Mouse (Mus musculus): Measurements from ENCODE around the gene Kcnc4.

The Kcnc4 gene

DNA sequence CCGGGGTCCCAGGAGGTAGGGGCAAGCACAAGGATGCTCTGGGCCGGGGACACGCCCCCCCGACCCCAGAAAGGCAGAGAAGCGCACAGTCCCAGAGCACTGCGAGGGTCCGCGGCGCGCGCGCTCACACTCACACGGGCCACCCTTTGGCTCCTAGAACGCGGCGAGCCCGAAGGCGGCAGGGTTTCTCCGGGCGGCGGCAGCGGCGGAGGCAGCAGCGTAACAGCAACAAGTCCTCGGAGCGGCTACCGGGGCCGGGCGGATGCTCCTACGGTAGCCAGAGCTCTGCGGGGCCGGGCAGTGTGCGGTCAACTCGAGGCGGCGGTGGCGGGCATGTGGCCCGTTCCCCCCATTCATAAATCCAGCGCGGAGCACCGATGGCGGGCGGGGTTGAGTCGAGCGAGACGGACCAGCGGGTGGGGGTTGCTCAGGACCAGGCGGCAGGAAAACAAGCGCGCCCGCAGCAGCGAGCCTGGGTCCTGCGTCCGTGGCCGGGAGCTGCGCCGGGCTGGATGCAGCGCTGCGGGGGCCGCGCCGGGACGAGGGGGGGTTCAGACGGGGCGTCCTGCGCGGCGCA is at the start of gene Kcnc4:
Gene Kcnc4 (minus strand): TSS at position 357 of the 577 bp plus-strand sequence.
- DNase-seq (ENCODE audit: low spot score), result no peak

DNA sequence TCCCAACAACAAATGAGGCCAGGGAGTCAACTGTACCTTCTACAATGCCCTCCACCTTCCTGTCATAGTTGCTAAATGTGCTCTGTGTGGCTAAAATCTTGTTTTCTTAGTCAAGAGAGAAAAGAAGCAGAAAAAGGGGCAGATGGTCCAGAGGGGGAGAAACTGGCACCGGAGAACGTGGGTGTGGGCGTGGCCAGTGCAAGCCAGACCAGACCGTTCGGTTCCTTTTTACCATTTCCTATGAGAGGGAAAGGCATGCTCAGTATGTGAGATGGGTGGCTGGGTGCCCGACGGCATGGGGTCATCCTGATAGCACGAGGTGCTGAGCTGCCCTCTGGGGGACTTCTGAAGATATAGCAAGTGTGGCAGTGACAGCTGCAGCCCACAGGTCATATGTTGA is 49.3 kb upstream of the Kcnc4 start:
- no peak for DNase-seq (ENCODE audit: low spot score)

DNA sequence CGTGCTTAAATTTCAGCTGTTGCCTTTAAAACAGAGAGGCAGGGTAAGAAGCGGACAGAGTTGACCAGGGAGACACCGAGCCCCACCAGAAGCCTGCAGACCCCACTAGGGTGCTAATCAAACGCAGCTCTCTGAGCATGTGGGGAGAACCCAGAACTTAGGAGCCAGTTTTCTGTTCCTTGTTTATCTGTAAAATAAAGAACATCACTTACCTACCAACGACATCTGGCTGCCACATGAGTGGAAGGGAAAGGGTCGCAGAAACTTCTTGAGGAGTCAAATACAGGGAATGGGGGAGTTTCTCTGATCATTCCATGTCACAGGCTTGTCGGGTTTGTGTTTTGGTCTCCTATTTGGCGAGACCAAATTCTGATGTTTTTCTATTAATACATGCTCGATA is 48.6 kb upstream of the Kcnc4 start:
- DNase-seq (ENCODE audit: low spot score), result no peak

DNA sequence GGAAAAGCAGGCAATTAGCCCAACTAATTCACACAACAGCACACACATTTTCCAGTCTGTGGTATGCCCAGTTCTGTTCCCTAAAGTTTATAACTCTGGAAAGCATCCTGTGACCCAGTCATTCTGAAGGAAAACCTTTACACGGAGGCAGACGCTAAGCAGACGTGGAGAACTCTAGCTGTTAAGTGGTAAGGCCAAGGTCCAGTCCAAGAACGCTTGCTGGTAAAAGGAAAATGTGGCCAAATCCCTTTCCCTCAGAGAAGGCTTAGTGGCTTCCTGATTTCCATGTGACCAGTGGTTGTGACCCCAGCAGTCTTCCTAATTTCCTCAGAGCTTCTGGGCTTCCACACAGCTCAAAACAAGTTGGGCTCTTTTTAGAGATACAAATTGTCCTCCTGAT is 47.2 kb upstream of the Kcnc4 start:
- DNase-seq (ENCODE audit: low spot score), result no peak

DNA sequence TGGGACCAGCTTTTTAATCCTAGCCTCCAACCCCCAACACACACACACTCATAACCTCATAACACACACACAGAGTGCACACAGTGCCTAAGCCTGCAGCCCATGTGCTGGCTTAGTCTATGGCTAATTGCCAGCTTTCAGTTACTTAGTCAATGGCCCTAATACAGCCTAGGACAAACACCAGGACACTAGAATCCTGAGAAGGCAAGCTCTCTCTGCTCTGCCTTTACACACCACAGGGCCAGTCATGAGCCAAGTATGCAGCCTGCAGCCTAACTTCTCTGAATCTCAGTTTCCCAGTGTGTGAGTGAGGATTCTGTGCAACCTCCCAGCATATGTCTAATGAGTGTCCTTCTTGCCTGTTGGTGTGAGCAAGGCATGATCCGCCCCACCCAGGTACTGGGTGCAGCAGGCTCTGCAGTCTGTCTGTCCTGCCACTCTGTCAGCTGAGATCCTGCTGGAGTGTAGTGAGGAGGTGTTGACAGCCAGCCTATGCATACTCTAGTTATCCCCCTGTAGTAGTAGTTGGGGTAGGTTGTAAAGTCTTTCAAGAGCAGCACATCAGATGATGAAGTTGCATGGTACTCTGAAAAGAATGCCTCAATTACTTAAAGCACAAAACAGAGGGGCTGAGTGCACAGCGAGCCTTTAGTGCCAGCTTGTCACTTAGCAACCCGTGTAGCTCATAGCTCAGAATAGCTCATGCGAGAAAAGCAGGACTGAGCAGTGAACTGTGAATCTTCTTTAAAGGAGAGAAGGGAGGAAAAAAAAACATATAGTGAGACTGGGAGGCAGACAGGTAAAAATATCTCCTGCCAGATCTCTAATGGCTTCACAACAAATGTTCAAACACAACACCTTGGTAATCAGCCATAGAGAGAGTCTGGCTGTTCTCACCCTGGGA is 46.4 kb upstream of the Kcnc4 start:
- DNase-seq (ENCODE audit: low spot score), result no peak

DNA sequence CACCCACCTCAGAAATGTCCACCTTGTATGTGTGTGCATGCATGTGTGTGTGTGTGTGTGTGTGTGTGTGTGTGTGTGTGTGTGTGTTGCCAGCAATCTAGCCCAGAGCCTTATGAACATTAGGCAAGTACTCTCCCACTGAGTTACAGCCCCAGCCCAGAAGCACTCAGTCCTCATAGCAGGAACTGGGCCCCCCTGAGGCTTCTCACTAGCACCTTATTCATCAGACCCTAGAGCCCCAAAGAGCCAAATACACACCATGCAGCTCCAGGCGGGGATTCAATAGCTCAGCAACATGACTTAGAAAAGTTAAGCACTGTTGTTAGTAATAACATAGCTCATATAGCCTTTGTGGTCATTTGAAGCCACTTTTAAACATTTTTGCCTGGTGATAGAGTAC is 45.2 kb upstream of the Kcnc4 start:
- DNase-seq (ENCODE audit: low spot score), result no peak

DNA sequence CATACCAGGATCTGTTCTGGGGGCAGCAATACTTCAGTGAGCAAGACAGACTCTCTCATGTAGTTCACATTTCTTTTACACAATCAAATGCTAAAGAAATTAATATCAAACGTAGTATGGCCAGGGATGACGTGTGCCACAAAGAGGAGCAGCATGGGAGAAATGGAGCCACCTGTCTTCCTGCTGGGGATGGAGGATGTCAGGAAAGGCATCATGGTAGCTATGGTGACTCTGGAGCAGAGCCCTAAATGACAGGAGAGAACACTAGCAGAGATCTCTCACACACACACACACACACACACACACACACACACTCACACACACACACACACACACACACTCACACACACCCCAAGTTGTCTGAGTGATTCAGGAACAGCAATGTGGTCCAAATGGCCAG is 44.4 kb upstream of the Kcnc4 start:
- DNase-seq (ENCODE audit: low spot score), result no peak

DNA sequence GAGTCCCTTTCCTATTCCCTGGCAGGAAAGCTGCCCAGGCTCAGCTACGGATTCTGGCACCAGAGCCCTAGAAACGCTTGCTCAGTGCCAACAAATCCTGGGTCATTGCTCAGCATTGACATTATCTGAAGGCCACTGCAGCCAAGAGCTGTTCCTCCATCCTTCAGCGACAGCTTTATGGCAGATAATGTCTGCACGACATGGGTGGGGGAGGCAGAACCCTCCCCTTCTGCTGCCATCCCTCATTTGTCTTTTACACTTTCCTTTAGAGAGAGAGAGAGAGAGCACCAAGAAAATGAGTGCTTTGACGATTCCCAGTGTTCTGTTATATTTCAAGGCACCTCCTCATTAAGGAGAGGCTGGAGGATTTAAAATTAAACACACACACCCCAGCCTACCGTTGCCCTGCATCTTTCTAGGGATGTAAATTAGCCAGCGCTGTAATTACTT is 42.4 kb upstream of the Kcnc4 start:
- no peak for DNase-seq (ENCODE audit: low spot score)

DNA sequence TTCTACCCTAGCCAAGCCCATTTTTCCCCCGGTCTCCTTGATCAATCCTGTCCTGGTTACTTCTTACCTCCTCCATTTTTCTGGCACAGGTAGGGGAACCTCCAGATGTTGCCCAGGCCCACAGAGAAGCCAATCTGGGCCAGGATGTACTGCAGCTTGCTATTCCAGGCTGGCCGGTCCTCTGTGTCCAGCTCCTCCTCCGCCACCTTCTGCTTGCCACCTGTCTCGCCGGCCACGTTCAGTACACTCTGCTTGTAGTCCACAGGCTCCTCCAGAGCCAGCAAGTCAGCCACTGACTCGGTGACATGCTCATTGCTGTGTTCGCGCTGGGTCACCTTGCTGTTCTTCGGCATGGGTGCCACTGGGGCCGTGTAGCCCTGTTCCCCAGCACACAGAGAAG is 40.9 kb upstream of the Kcnc4 start:
- no peak for DNase-seq (ENCODE audit: low spot score)

DNA sequence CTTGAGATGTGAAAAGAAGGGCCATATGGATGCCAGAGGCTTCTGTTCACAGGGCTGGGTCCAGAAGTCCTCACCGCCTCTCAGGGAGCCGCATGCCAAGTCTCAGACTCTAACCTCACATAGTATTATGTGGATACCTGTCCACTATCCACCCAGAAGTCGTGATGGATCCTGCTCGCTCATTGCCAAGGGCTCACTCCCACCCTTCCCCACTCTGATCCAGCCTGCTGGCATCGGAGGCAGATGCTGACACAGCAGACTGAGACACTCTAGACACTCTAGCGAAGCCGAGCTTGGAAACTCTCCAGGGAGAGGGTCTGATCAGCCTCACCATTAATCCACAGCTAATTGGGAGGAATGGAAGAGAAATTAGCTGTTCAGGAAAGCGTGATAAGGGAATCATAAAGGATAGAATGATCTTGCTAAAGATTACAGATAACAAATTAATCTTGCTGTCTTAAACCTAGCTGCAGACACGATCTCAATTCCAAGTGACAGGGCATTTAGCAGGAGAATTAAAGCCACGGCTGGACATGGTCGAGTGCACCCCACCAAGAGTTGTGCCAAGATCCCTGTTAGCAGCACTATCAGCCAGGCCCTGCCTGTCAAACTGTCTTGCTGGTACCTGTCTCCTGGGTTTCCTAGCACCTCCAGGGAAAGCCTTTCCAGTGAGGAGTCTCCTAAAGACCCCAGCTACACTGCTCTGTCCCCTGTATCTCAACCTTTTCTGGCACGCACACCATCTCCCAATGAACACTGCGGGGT is 36.9 kb upstream of the Kcnc4 start:
- no peak for DNase-seq (ENCODE audit: low spot score)

DNA sequence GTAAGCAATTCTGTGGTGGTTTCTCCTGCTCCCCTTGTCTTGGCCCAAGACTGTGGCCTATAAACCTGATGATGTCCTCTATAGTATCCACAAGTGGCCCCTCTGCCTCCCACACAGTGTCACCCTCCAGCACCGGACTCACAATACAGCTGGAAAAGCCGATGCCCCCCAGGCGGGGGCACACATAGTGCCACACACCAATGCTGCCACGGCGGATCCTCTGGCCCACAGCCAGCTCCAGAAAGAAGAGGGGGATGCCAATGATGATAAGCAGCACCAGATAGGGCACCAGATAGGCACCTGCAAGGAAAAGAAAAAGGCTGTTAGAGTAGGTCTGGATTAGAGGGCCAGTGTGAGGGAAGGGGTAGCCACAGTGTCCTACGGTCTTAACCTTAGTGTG is 36.2 kb upstream of the Kcnc4 start:
- no peak for DNase-seq (ENCODE audit: low spot score)

DNA sequence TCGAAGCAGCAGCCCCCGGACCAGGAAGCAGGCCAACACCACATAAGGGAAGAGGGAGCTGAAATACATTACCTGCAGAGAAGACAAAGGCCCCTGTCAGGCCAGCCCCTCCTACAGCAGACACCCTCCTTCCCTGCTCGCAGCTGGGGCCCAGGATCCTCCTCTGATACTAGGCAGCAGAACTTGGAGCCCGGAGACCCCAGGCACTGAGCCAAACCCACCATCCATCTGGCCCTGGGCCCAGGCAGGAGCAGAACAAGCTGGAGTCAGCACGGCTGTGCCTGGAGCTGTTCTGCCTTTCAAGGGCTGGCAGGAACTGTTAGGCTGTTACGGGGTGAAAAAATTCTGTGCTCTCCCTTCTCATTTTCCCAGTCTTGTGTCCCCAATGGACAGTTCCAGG is 32.1 kb upstream of the Kcnc4 start:
- no peak for DNase-seq (ENCODE audit: low spot score)

DNA sequence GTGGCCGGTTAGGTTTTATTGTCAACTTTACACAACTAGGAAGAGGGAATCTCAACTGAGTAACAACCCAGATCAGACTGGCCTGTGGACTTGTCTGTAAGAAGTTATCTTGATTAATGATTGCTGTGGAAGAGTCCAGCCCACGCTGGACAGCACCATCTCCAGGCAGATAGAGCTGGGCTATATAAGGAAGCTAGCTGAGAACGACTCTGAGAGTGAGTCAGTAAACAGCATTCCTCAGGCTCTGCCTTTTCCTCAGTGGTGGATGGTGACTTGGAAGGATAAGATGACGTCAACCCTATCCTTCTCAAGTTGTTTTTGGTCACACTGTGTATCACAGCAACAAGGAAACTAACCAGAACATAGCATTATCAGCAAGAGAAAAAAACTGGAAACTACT is 29.3 kb upstream of the Kcnc4 start:
- no peak for DNase-seq (ENCODE audit: low spot score)

DNA sequence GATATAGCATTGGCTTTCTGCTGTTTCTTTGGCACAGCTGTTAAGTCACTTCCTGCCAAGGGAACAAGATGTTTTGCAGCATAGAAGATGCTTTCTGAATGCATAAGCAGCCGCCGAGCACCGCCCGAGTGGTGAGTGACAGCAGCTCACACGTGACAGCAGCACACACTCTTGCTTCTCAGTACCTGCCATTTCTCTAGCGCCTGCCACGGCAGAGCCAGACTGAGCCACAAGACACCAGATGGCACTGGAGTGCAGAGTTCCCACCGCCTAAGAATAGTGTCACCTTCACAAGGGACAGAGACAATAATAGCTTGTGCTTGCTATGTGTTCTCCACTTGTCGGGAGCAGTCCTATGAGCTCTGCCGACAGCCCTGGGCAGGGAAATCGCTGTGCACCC is 23.9 kb upstream of the Kcnc4 start:
- DNase-seq (ENCODE audit: low spot score), result no peak

DNA sequence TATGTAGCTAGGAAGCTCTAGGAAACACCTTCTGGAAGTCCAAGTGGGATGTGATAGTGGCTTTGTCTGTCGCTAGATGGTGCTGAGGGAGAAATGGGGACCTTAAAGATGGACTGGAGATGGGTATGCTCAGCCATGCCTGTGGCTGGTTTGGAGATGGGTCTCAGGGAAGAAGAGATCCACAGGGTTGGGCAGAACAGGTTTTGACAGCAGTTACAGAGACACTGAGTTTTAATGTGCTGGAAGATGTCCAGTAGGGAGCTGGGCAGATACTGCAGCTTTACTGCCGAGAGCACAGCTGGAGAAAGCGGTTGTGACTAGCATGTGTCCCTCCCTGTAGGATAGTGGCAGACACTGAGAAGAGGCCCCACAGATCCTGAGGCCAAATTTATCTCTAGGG is 21.3 kb upstream of the Kcnc4 start:
- DNase-seq (ENCODE audit: low spot score), result no peak

DNA sequence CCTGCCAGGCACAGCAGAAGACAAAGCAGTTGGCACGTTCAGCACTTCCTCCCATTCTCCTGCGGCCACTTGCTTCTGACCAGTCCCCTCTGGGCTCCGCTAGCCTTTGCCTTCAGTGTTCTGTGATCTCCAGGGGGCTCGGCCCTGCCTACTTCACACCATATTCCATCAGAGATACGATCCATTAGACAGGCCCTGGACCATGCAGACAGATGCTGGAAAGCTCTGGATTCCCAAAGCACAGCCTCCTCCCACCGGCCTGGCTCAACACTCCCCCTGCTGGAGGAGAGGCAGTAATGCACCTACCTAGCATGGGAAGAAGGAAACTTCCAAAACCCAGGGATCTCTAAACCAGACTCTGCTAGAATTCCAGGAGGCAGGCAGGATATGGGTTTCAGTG is 12.8 kb upstream of the Kcnc4 start:
- DNase-seq (ENCODE audit: low spot score), result peak; percentile 15

DNA sequence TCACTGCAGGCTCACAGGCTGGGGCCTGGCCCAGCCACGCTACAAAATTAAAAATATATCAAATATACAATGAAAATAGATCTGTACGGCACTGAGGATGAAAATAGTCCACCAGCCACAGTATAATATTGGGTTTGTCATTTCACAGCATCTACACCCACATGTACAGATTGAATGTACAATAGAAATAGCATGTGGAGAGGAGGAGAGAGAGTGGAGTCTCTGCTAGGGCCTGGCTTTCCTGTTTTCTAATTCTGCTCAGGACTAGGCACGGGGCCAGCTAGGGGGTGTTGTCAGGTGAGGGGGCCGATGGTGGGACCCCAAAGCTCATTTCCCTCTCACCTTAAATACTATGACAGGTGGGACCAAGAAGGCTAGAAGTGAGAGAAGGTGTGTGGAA is 9.7 kb upstream of the Kcnc4 start:
- DNase-seq (ENCODE audit: low spot score), result no peak

DNA sequence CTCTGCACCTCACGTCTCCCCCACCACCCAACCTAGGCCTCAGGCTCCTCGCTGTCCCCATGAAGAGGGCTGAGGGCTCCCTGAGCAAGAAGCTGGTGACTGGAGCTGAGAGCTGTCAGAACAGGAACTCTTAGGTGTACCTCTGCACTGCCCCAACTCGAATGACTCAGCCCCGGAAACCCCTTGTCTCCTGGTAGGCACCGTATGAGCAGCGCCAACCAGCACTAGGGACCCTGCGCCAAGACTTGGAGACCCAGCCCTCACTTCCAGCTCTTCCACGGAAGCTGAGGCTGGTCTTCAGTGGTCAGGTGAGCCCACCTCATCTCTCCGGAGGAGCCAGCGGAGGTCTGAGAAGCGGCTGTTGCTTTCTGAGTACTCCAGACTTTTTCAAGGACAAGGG is 8.8 kb upstream of the Kcnc4 start:
- DNase-seq (ENCODE audit: low spot score), result no peak

DNA sequence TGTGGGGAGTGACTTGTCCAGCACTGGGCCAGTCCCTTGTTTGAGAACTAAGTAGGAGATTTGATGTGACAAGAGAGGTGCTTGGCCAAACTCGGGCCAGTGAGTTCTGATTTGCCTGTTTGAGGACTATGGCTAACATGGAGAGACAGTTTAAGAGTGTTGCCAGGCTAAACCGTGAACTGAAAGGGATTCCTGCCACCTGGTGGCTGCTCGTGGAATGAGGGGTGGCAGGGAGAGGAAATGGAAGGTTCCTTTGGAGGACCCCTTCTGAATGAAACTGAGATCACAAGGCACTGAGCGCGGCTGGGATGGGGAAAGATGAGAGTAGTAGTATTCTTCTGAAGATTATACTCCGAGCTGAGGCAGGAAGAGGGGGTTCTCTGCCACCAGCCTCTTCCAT is 7.2 kb upstream of the Kcnc4 start:
- DNase-seq (ENCODE audit: low spot score), result peak; percentile 10

DNA sequence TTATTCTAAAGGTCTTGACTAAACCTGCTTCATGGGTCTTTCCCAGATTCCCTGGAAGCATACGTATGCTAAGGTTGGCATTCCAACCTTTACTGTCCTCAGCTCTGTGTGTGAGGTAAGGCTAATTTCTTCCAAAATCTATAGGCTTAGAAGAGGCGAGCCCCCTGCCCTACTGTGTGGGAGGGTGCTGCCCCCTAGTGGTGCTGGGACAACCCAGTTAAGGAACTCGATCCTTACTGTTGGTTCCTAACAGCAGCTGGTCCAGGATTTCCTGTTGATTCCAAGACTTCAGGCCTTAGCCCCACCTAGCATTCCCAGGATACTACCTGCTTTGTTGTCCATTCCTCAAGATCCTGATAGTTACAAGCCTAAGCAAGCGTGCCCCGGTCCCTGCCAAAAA is 2.8 kb upstream of the Kcnc4 start:
- DNase-seq (ENCODE audit: low spot score), result peak; percentile 27

DNA sequence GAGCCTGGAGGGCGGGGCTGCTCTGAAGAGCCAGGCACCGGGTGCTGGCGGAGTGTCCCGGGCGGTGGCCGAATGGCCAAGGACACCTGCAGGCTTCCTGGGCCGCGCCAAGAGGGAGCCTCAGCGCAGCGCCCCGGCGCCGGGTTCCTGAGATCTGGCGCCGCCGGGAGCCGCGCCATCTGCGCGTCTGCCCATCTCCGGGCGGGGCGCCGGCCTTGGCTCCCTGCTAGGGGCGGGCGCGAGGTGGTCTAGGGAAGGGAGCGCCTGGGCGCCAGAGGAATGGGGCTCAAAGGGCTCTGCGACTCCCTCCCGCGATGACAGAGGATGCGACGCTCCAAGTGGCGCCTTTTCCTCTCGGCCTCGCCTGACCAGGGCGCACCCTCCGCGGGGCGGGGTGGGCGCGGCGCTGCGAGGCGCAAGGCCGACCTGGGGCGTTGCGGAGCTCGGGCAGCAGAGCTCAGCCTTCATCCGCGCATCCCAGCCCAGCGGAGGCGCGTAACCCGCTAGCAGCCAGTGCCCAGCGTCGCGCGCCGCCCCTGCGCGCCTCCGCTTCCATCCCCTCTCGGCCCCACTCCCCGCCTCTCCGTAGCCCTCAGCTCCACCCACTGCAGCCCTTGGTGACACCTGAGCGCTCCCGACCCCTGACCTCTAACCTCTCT is 550 bp upstream of the Kcnc4 start:
- peak; percentile 12 for DNase-seq (ENCODE audit: low spot score)

DNA sequence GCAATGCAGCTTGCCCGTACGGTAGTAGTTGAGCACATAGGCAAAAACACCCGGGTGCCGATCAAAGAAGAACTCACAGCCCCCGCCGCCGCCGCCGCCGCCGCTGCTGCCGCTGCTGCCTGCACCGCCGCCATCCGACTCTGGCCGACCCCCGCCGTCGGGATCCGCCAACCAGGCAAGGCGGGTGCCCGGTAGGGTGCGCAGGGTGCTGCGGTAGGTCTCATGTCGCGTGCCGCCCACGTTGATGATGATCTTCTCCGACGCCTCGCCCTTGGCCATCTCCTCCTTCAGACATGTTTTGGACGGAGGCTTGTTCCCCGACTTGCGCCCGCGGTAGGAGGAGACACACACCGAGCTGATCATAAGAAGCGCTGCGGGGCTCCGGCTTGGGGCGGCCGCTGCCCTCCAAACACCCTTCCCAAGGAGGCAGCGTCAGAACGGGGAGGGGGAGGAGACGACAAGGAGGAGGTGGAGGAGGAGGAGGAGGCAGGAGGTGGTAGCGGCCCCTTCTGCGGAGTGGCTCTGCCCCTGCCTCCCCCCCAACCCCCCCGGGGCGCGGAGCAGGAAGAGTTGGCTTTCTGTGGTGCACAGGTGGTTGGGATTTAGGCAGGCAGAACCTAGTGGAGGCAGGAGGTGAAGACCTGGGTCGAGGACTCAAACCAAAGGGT is 690 bp downstream of the Kcnc4 start:
- DNase-seq (ENCODE audit: low spot score), result peak; percentile 2

All from yolk sac, embryonic 10.5 days (tissue).